Mouse (Mus musculus) C2C12 (cell line): Measurements from ENCODE around the gene Actl7b. TPM values are rescaled to one million over a fixed set of nuclear protein-coding genes. Genes with fewer than 3 reads are reported as not detected.

ENCODE experiments used
- H3K27me3 ChIP-seq: one replicate; pipeline ENCODE4 v1.6.1; 2011; ENCODE audit not compliant: control insufficient read depth, insufficient read depth, insufficient read length
- H3K36me3 ChIP-seq: one replicate; pipeline ENCODE4 v1.6.1; 2011; ENCODE audit not compliant: control insufficient read depth, insufficient read depth
- H3K4me3 ChIP-seq: one replicate; pipeline ENCODE4 v1.5.1; 2011; ENCODE audit warnings: mild to moderate bottlenecking, control low read depth; ENCODE audit not compliant: poor library complexity, insufficient read depth, severe bottlenecking
- H3K79me2 ChIP-seq: one replicate; pipeline ENCODE4 v1.6.1; 2011; ENCODE audit not compliant: control insufficient read depth, insufficient read depth
- H3K79me3 ChIP-seq: one replicate; pipeline ENCODE4 v1.6.1; 2011; ENCODE audit warnings: low read depth, control low read depth
- H3ac ChIP-seq: one replicate; pipeline ENCODE3; 2011; ENCODE audit warnings: low read depth; ENCODE audit not compliant: control insufficient read depth, insufficient read length
- CEBPB ChIP-seq: IDR thresholded peaks from one replicate; pipeline ENCODE4 v1.6.1; 2011; ENCODE audit warnings: low read depth, mild to moderate bottlenecking, control low read depth, moderate library complexity
- CTCF ChIP-seq: IDR thresholded peaks from one replicate; pipeline ENCODE4 v1.5.1; 2011; ENCODE audit not compliant: control insufficient read depth, insufficient read depth, insufficient read length
- FOSL1 ChIP-seq: IDR thresholded peaks from one replicate; pipeline ENCODE4 v1.8.0; 2011; ENCODE audit warnings: mild to moderate bottlenecking, low read length; ENCODE audit not compliant: poor library complexity, insufficient read depth, severe bottlenecking
- MAX ChIP-seq: IDR thresholded peaks from one replicate; pipeline ENCODE4 v1.6.1; 2011; ENCODE audit warnings: mild to moderate bottlenecking, control low read depth
- MYOD1 ChIP-seq: IDR thresholded peaks from one replicate; pipeline ENCODE4 v1.6.1; 2011; ENCODE audit warnings: low read depth; ENCODE audit not compliant: control insufficient read depth, insufficient read length
- MYOG ChIP-seq: IDR thresholded peaks from one replicate; pipeline ENCODE4 v1.6.1; 2011; ENCODE audit not compliant: control insufficient read depth, insufficient read length; ENCODE audit errors: extremely low read depth
- USF1 ChIP-seq: IDR thresholded peaks from one replicate; pipeline ENCODE4 v1.6.1; 2011; ENCODE audit warnings: low read depth, mild to moderate bottlenecking, control low read depth, moderate library complexity
- polyA plus RNA-seq: library from polyadenylated mRNA; unstranded; fragments of >200 nt; fragmentation: generic; extraction: Trizol; gene quantifications from one replicate; pipeline ENCODE4 v1.2.1, GENCODE M21; 2012; ENCODE audit warnings: missing spikeins

Gene Actl7b
- polyA plus RNA-seq, 1 experiment, result not detected

GRCm38 (mm10) chr4:56740020-56740485 is 1.2 kb downstream of the Actl7b start, which contains the start of gene Gm26657:
Gene Gm26657 (plus strand): TSS chr4:56740070.
- Histone ChIP-seq H3K4me3 (no peak within 1 kb of the TSS), H3K79me3 (no peaks in the 10 kb centered on the region)

GRCm38 (mm10) chr4:56725839-56726238 is 15.4 kb downstream of the Actl7b start:
- no peaks in the 10 kb centered on the region for H3K79me3 ChIP-seq
- H3K36me3 ChIP-seq, result no peaks in the 10 kb centered on the region
- no peak overlapping the region for H3ac ChIP-seq
- no peak overlapping the region for H3K4me3 ChIP-seq
- TF ChIP-seq FOSL1, result no peak
- TF ChIP-seq MYOD1, result no peak
- TF ChIP-seq MAX, result no peak
- TF ChIP-seq USF1, result no peak
- TF ChIP-seq CTCF, result no peak
- TF ChIP-seq MYOG, result no peak
- TF ChIP-seq CEBPB, result no peak
- H3K27me3 ChIP-seq, result no peaks in the 10 kb centered on the region
- H3K79me2 ChIP-seq, result no peaks in the 10 kb centered on the region

More at GRCm38 (mm10) chr4:56740020-56740485, 1.2 kb downstream of the Actl7b start, which contains the start of gene Gm26657:
- Histone ChIP-seq H3K79me2 (no peaks in the 10 kb centered on the region), H3K36me3 (peaks cover 11% of the 10 kb centered on the region), H3ac (no peak within 1 kb of the TSS), H3K27me3 (no peaks in the 10 kb centered on the region)
- no peak for TF ChIP-seq MYOD1
- no peak for TF ChIP-seq FOSL1
- no peak for TF ChIP-seq USF1
- TF ChIP-seq CTCF, result no peak
- TF ChIP-seq MYOG, result no peak
- TF ChIP-seq MAX, result no peak
- no peak for TF ChIP-seq CEBPB

GRCm38 (mm10) chr4:56723237-56723636 is 18.0 kb downstream of the Actl7b start:
- no peak overlapping the region for H3K4me3 ChIP-seq
- H3K27me3 ChIP-seq, result no peaks in the 10 kb centered on the region
- no peak overlapping the region for H3ac ChIP-seq
- no peaks in the 10 kb centered on the region for H3K79me2 ChIP-seq
- no peaks in the 10 kb centered on the region for H3K36me3 ChIP-seq
- H3K79me3 ChIP-seq, result no peaks in the 10 kb centered on the region
- TF ChIP-seq CEBPB (no peak), CTCF (no peak), USF1 (no peak), MYOD1 (no peak), MYOG (no peak), MAX (no peak), FOSL1 (no peak)

- no peak overlapping the region for H3ac ChIP-seq
- no peak overlapping the region for H3K4me3 ChIP-seq
- no peaks in the 10 kb centered on the region for H3K36me3 ChIP-seq
- TF ChIP-seq MYOD1, result no peak
- no peak for TF ChIP-seq CTCF
- no peak for TF ChIP-seq MAX
- TF ChIP-seq FOSL1, result no peak
- TF ChIP-seq USF1, result no peak
- no peak for TF ChIP-seq MYOG
- TF ChIP-seq CEBPB, result no peak
- no peaks in the 10 kb centered on the region for H3K27me3 ChIP-seq
- no peaks in the 10 kb centered on the region for H3K79me2 ChIP-seq
- H3K79me3 ChIP-seq, result no peaks in the 10 kb centered on the region
Measured at GRCm38 (mm10) chr4:56722346-56722745, 18.9 kb downstream of the Actl7b start.

- Histone ChIP-seq H3K36me3 (no peaks in the 10 kb centered on the region), H3K79me3 (no peaks in the 10 kb centered on the region)
Measured at GRCm38 (mm10) chr4:56721469-56721868, 19.8 kb downstream of the Actl7b start.

GRCm38 (mm10) chr4:56720403-56720802 is 20.8 kb downstream of the Actl7b start:
- Histone ChIP-seq H3ac (no peak overlapping the region), H3K36me3 (no peaks in the 10 kb centered on the region), H3K79me2 (no peaks in the 10 kb centered on the region), H3K4me3 (no peak overlapping the region), H3K27me3 (peaks cover 4% of the 10 kb centered on the region), H3K79me3 (no peaks in the 10 kb centered on the region)
- TF ChIP-seq MAX, result no peak
- TF ChIP-seq FOSL1, result no peak
- no peak for TF ChIP-seq USF1
- TF ChIP-seq MYOG, result no peak
- no peak for TF ChIP-seq MYOD1
- no peak for TF ChIP-seq CEBPB
- no peak for TF ChIP-seq CTCF

More at GRCm38 (mm10) chr4:56721469-56721868, 19.8 kb downstream of the Actl7b start:
- no peak for TF ChIP-seq USF1
- TF ChIP-seq MYOD1, result no peak
- no peak for TF ChIP-seq MYOG
- Histone ChIP-seq H3ac (no peak overlapping the region), H3K27me3 (peaks cover 4% of the 10 kb centered on the region), H3K79me2 (no peaks in the 10 kb centered on the region), H3K4me3 (no peak overlapping the region)
